Mouse (Mus musculus): ENCODE results near the gene Atp6v0d1. TPM values are rescaled to one million over a fixed set of nuclear protein-coding genes. Genes with fewer than 3 reads are reported as not detected.

The Atp6v0d1 gene
- polyA plus RNA-seq, 1 experiment from 2014 or later: 96.2 TPM

DNA sequence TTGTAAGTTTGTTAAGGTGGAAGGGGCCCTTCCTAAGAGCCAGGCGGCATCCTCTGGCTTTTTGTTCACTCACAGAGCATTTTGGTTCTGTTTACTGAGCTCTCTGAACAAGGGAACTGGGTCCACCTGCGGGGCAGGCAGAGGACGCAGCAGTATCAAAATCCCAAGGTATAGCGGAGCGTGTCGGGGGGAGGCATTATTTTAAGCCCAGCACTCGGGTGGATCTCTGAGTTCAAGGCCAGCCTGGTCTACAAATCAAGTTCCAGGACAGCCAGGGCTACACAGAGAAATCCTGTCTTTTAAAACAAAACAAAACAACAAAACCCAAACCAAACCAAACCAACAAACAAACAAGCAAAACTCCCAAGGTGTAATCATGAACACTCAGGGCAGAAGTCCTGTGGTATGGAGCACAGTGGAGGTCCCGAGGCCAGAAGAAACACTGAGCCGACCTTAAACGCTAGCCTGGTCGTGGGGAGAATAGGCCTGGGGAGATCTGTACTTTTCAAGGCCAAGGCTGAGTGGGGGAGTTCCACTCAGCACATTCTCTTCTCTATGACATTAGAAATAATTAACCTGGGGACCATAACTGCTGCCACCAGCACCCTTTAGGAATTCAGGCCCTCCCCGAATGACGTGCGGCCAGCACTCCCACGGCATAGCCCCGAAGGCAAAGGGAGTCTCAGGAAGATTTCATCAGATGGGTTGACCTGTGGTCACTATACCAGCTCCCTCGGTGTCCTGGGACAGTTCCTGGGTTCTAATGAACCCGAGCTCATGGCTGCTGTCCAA lies 28.8 kb upstream of the Atp6v0d1 start:
- Histone ChIP-seq H3K4me2 (replicated peaks; ENCODE audit: low read depth) (peak overlapping the region; percentile 39), H3K4me3 (ENCODE audit: low read depth, low read length) (peak overlapping the region; percentile 11; the same call in 1 of the 2 replicates), H3K9ac (ENCODE audit: low read length) (peak overlapping the region; percentile 9; the same call in 1 of the 2 replicates), H3K36me3 (ENCODE audit: control insufficient read depth, insufficient read depth, low read length) (no peaks in the 10 kb centered on the region), H3K4me1 (replicated peaks; ENCODE audit: control insufficient read depth, insufficient read depth) (0 out of 2 replicates have a peak, but pooled peaks cover 2% of the 10 kb centered on the region), H3K27ac (replicated peaks) (peak overlapping the region; percentile 50), H3K9me3 (ENCODE audit: control insufficient read depth, low read length) (no peaks in the 10 kb centered on the region), H3K27me3 (ENCODE audit: control insufficient read depth, insufficient read depth, low read length) (no peaks in the 10 kb centered on the region)
- TF ChIP-seq EP300 (optimal IDR thresholded peaks at IDR 0.05): no peak
- no peak for TF ChIP-seq CTCF (IDR thresholded peaks at IDR 0.05; ENCODE audit: low read depth)
- 61% methylated on average over 18 of the region's 18 CpGs for WGBS
- no peak for ATAC-seq (ENCODE audit: low FRiP score, low TSS enrichment)
- DNase-seq (ENCODE audit: low spot score): no peak

DNA sequence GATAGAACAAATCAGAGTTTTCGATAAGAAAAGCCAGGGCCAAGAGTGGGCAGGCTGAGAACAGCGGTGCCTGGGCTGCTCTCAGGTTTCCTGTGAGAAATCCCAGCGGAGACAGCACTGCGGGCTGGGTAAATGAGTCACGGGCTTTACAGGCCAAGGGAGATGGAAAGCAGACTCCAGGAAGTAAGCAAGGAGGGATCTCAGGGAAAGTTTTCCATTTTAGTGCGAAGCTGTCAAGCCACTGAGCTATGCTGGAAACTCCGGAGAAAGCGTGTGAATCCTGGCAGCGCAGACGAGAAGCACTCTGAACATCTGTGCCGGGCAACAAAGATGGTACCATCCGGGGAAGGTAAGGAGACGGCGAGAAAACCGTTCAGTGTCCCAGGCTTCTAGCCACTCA lies 28.0 kb upstream of the Atp6v0d1 start:
- peak; percentile 69 for DNase-seq (ENCODE audit: low spot score)
- H3K9ac ChIP-seq (ENCODE audit: low read length): peak overlapping the region; percentile 9; the same call in 1 of the 2 replicates
- peak overlapping the region; percentile 39 for H3K4me2 ChIP-seq (replicated peaks; ENCODE audit: low read depth)
- no peak for TF ChIP-seq EP300 (optimal IDR thresholded peaks at IDR 0.05)
- TF ChIP-seq CTCF (IDR thresholded peaks at IDR 0.05; ENCODE audit: low read depth): no peak
- peak; percentile 81; the same call in 1 of the 2 replicates for ATAC-seq (ENCODE audit: low FRiP score, low TSS enrichment)
- H3K36me3 ChIP-seq (ENCODE audit: control insufficient read depth, insufficient read depth, low read length): no peaks in the 10 kb centered on the region
- no peaks in the 10 kb centered on the region for H3K9me3 ChIP-seq (ENCODE audit: control insufficient read depth, low read length)
- no peaks in the 10 kb centered on the region for H3K27me3 ChIP-seq (ENCODE audit: control insufficient read depth, insufficient read depth, low read length)
- 0 out of 2 replicates have a peak, but pooled peaks cover 2% of the 10 kb centered on the region for H3K4me1 ChIP-seq (replicated peaks; ENCODE audit: control insufficient read depth, insufficient read depth)
- H3K27ac ChIP-seq (replicated peaks): peak overlapping the region; percentile 50
- 9% methylated on average over 15 of the region's 15 CpGs for WGBS
- peak overlapping the region; percentile 11; the same call in 1 of the 2 replicates for H3K4me3 ChIP-seq (ENCODE audit: low read depth, low read length)

DNA sequence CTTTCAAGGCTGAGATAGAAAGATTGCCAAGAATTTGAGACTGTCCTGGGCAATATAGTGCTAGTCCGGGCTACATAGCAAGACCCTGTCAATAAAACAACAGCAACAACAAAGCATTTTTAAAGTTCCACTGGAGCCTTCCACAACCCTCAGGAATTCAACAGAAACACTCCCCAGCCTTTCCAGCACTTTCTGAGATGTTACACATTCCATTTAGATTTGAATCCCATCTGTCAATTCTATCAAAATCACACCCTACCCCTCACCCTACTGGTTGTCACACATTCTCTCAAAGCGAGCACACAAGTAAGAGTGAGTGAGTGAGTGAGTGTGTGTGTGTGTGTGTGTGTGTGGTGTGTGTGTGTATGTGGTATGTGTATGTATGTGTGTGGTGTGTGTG lies 26.6 kb upstream of the Atp6v0d1 start:
- H3K36me3 ChIP-seq (ENCODE audit: control insufficient read depth, insufficient read depth, low read length): no peaks in the 10 kb centered on the region
- DNase-seq (ENCODE audit: low spot score): no peak
- H3K9ac ChIP-seq (ENCODE audit: low read length): no peak overlapping the region
- H3K27ac ChIP-seq (replicated peaks): no peak overlapping the region
- no peaks in the 10 kb centered on the region for H3K27me3 ChIP-seq (ENCODE audit: control insufficient read depth, insufficient read depth, low read length)
- H3K4me3 ChIP-seq (ENCODE audit: low read depth, low read length): no peak overlapping the region
- TF ChIP-seq CTCF (IDR thresholded peaks at IDR 0.05; ENCODE audit: low read depth) (no peak), EP300 (optimal IDR thresholded peaks at IDR 0.05) (no peak)
- H3K9me3 ChIP-seq (ENCODE audit: control insufficient read depth, low read length): no peaks in the 10 kb centered on the region
- 56% methylated on average over 2 of the region's 2 CpGs for WGBS
- ATAC-seq (ENCODE audit: low FRiP score, low TSS enrichment): no peak
- H3K4me1 ChIP-seq (replicated peaks; ENCODE audit: control insufficient read depth, insufficient read depth): 0 out of 2 replicates have a peak, but pooled peaks cover 2% of the 10 kb centered on the region
- no peak overlapping the region for H3K4me2 ChIP-seq (replicated peaks; ENCODE audit: low read depth)

DNA sequence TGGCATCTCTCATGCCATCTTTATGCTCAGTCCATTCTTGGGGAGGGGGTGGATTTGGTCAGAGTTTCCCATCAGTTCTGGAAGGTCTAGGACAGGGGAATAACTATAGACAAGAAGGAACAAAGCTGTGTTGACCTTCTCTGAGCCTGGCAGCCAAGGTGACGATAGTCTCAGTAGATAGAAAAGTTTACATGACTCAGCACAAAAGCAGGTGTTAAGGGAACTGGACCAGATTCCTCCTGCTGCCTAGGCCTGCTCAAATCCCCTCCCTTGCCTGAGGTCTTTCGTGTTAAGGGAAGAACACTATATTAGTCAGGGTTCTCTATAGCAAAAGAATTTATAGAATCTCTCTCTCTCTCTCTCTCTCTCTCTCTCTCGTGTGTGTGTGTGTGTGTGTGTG lies 13.9 kb upstream of the Atp6v0d1 start:
- peak; percentile 56; the same call in 1 of the 2 replicates for ATAC-seq (ENCODE audit: low FRiP score, low TSS enrichment)

DNA sequence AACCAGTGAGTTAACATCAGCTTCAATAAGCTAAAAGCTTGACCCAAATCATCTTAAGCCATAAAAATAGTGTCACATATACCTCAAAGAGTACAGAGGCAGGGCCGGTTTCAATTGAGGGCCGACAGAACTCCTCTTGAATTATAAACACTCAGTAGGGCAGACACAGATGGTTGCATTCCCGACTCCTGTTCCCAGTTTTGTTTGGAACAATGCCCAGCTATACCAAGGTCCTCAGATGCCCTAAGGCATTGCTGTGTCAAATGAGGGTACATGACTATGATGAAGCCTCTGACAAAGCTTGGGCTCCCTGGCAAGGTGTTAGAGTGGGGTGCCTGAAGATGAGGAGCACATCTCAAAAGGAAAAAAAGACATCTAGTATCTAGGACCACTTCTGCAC lies 9.7 kb upstream of the Atp6v0d1 start:
- no peak for ATAC-seq (ENCODE audit: low FRiP score, low TSS enrichment)
- no peak overlapping the region for H3K9ac ChIP-seq (ENCODE audit: low read length)
- WGBS: 53% methylated on average over 3 of the region's 3 CpGs
- no peak overlapping the region for H3K27ac ChIP-seq (replicated peaks)
- no peaks in the 10 kb centered on the region for H3K27me3 ChIP-seq (ENCODE audit: control insufficient read depth, insufficient read depth, low read length)
- no peak for TF ChIP-seq CTCF (IDR thresholded peaks at IDR 0.05; ENCODE audit: low read depth)
- no peak for TF ChIP-seq EP300 (optimal IDR thresholded peaks at IDR 0.05)
- no peaks in the 10 kb centered on the region for H3K4me1 ChIP-seq (replicated peaks; ENCODE audit: control insufficient read depth, insufficient read depth)
- no peaks in the 10 kb centered on the region for H3K36me3 ChIP-seq (ENCODE audit: control insufficient read depth, insufficient read depth, low read length)
- H3K9me3 ChIP-seq (ENCODE audit: control insufficient read depth, low read length): no peaks in the 10 kb centered on the region
- no peak overlapping the region for H3K4me2 ChIP-seq (replicated peaks; ENCODE audit: low read depth)
- DNase-seq (ENCODE audit: low spot score): no peak
- H3K4me3 ChIP-seq (ENCODE audit: low read depth, low read length): no peak overlapping the region

More for the DNA sequence above, 13.9 kb upstream of the Atp6v0d1 start:
- no peaks in the 10 kb centered on the region for H3K36me3 ChIP-seq (ENCODE audit: control insufficient read depth, insufficient read depth, low read length)
- H3K9me3 ChIP-seq (ENCODE audit: control insufficient read depth, low read length): no peaks in the 10 kb centered on the region
- no peak for TF ChIP-seq EP300 (optimal IDR thresholded peaks at IDR 0.05)
- no peak for TF ChIP-seq CTCF (IDR thresholded peaks at IDR 0.05; ENCODE audit: low read depth)
- H3K4me3 ChIP-seq (ENCODE audit: low read depth, low read length): no peak overlapping the region
- no peak overlapping the region for H3K27ac ChIP-seq (replicated peaks)
- H3K27me3 ChIP-seq (ENCODE audit: control insufficient read depth, insufficient read depth, low read length): no peaks in the 10 kb centered on the region
- no peak for DNase-seq (ENCODE audit: low spot score)
- H3K9ac ChIP-seq (ENCODE audit: low read length): no peak overlapping the region
- no peaks in the 10 kb centered on the region for H3K4me1 ChIP-seq (replicated peaks; ENCODE audit: control insufficient read depth, insufficient read depth)
- 49% methylated on average over 3 of the region's 3 CpGs for WGBS
- no peak overlapping the region for H3K4me2 ChIP-seq (replicated peaks; ENCODE audit: low read depth)

DNA sequence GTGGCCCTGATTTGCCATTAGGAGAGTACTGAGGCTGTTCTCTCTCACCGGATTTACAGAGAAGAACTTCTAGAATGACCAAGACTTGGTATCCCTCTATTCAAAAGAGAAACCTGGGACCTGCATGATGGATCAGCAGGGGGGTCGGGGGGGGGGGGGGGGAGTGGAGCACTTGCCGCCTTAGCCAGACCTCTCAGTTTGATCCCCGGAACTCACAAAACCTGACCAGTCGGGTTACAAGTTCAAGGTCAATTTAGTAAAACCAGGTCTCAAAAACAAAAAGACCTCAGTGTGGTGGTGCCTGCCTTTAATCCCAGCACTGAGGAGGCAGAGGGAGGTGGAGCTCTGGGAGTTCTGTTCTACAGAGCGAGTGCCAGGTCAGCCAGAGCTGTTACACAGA lies 8.9 kb upstream of the Atp6v0d1 start:
- Histone ChIP-seq H3K4me2 (replicated peaks; ENCODE audit: low read depth) (no peak overlapping the region), H3K4me3 (ENCODE audit: low read depth, low read length) (no peak overlapping the region), H3K4me1 (replicated peaks; ENCODE audit: control insufficient read depth, insufficient read depth) (no peaks in the 10 kb centered on the region), H3K27ac (replicated peaks) (no peak overlapping the region), H3K36me3 (ENCODE audit: control insufficient read depth, insufficient read depth, low read length) (no peaks in the 10 kb centered on the region), H3K9me3 (ENCODE audit: control insufficient read depth, low read length) (no peaks in the 10 kb centered on the region), H3K9ac (ENCODE audit: low read length) (no peak overlapping the region), H3K27me3 (ENCODE audit: control insufficient read depth, insufficient read depth, low read length) (no peaks in the 10 kb centered on the region)
- 46% methylated on average over 6 of the region's 6 CpGs for WGBS
- ATAC-seq (ENCODE audit: low FRiP score, low TSS enrichment) (no peak), DNase-seq (ENCODE audit: low spot score) (no peak)
- TF ChIP-seq CTCF (IDR thresholded peaks at IDR 0.05; ENCODE audit: low read depth): no peak
- no peak for TF ChIP-seq EP300 (optimal IDR thresholded peaks at IDR 0.05)
